Mouse (Mus musculus) hindbrain, embryonic 11.5 days (tissue): ENCODE measurements around the gene Crip1. TPM values are rescaled to one million over a fixed set of nuclear protein-coding genes. Genes with fewer than 3 reads are reported as not detected.
A peak's percentile ranks its signal among the peaks of the same experiment; 100 is the strongest.

Source experiments
- ATAC-seq: fragments of 200-750 bp; cut with Nextera tagmentation; 2 replicates; pipeline ENCODE4 v1.8.0; 2017; ENCODE audit warnings: mild to moderate bottlenecking, moderate TSS enrichment, moderate library complexity; ENCODE audit not compliant: low FRiP score
- DNase-seq: peaks from one replicate; pipeline ENCODE4 v3.0.0-alpha.2; 2015; ENCODE audit warnings: low spot score
- H3K27ac ChIP-seq: fragments of 300-500 bp; sonication (generic); 2 replicates; pipeline ENCODE4 v1.5.1; 2014; ENCODE audit warnings: mild to moderate bottlenecking, low read depth, low read length
- H3K27me3 ChIP-seq: fragments of 300-500 bp; sonication (generic); 2 replicates; pipeline ENCODE4 v1.6.1; 2014; ENCODE audit warnings: mild to moderate bottlenecking, low read length, moderate library complexity, mixed read lengths; ENCODE audit not compliant: control insufficient read depth, insufficient read depth
- H3K36me3 ChIP-seq: fragments of 300-500 bp; sonication (generic); 2 replicates; pipeline ENCODE4 v1.6.1; 2014; ENCODE audit warnings: mild to moderate bottlenecking, low read length, moderate library complexity, mixed read lengths; ENCODE audit not compliant: control insufficient read depth, insufficient read depth
- H3K4me1 ChIP-seq: fragments of 300-500 bp; sonication (generic); replicated peaks from 2 replicates; pipeline ENCODE4 v1.6.1; 2014; ENCODE audit warnings: low read length, mixed read lengths; ENCODE audit not compliant: control insufficient read depth, insufficient read depth
- H3K4me2 ChIP-seq: fragments of 300-500 bp; sonication (generic); replicated peaks from 2 replicates; pipeline ENCODE4 v1.6.1; 2014; ENCODE audit warnings: mild to moderate bottlenecking, low read depth, low read length
- H3K4me3 ChIP-seq: fragments of 300-500 bp; sonication (generic); 2 replicates; pipeline ENCODE4 v1.5.1; 2014; ENCODE audit warnings: low read depth, low read length
- H3K9ac ChIP-seq: fragments of 300-500 bp; sonication (generic); 2 replicates; pipeline ENCODE4 v1.6.1; 2014; ENCODE audit warnings: low read depth, low read length
- H3K9me3 ChIP-seq: fragments of 300-500 bp; sonication (generic); 2 replicates; pipeline ENCODE4 v1.6.1; 2016; ENCODE audit warnings: low read length; ENCODE audit not compliant: control insufficient read depth
- WGBS: fragments of 180-500 bp; shearing (Covaris S2); extraction: QIAGEN DNeasy Blood & Tissue Kit; methylation state at CpG from one replicate; pipeline ENCODE4 v1.1.7; 2014; 5-methylcytosine and 5-hydroxymethylcytosine counted together
- polyA plus RNA-seq: library from polyadenylated mRNA; unstranded; fragments of >200 nt; fragmentation: Nextera tagmentation; extraction: Ambion mirVana; gene quantifications from 2 replicates; pipeline ENCODE4 v1.2.1, GENCODE M21; 2014

Gene Crip1
- polyA plus RNA-seq = 76.0 and 84.7 TPM in 2 replicates

DNA sequence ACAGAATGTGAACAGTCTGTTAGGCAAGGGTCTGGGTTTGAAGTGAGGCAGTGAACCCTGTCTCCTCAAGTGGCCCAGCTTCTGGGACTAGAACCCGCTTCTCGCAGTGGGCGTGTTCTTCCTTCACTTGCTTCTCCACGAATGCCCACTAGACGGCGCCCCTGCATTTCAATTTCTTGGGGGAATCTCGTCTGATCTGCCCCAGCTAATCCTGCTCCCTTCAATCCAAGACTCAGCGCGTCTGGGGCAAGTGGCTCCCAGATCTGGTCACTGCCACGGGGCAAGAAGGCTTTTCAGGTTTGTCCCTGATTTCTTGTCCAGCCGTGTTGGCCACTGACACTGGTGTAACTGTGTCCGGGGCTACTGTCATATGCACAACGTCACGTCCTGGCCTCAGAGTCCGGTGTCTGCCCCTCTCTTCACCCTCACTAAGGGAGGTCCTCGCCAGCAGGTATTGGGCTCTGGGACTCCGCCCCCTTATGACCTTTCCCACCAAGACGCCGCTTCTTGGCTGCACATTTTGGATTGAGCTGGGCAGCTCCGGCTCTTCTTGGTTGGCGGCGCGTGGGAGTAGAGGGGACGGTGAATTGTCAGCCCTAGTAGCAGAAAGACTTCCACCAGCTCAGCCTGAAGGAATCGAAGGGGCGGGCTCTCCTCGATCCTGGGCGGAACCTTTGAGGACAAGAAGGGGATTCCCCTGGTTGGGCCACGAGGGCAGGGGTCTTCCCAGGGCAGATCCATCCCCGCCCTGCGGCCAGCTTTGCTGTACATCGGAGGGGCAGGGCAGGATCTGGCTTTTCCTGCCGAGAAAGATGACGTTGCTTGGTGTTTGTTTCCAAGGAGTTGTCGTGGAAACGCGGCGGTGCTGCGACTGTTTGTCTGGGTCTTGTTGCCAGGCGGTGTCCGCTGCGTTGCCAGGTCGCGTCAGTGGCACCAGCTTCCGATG, at the start of gene Crip1:
TSS of gene Crip1 (plus strand) at position 205 of the 946 bp plus-strand sequence.
- Histone ChIP-seq H3K9me3 (no peaks in the 10 kb centered on the region), H3K4me2 (peak within 1 kb of the TSS; percentile 12; the same call in 1 of the 2 replicates), H3K9ac (peak within 1 kb of the TSS; percentile 4; the same call in 1 of the 2 replicates), H3K27me3 (peaks cover 6% of the 10 kb centered on the region; the same call in 1 of the 2 replicates), H3K27ac (no peak within 1 kb of the TSS), H3K4me1 (peaks cover 16% of the 10 kb centered on the region), H3K36me3 (no peaks in the 10 kb centered on the region; the same call in 1 of the 2 replicates), H3K4me3 (no peak within 1 kb of the TSS)
- ATAC-seq (peak; percentile 33; the same call in 1 of the 2 replicates), DNase-seq (peak; percentile 87)
- WGBS = 6% methylated on average over 45 of the region's 45 CpGs

GRCm38 (mm10) chr12:113097040-113097439, 49.1 kb upstream of the Crip1 start:
- Histone ChIP-seq H3K27me3 (no peaks in the 10 kb centered on the region), H3K36me3 (no peaks in the 10 kb centered on the region), H3K4me3 (no peak overlapping the region), H3K9ac (no peak overlapping the region), H3K4me2 (peak overlapping the region; percentile 95; the same call in 1 of the 2 replicates), H3K9me3 (no peaks in the 10 kb centered on the region), H3K27ac (no peak overlapping the region), H3K4me1 (peaks cover 2% of the 10 kb centered on the region)
- WGBS = 86% methylated on average over 5 of the region's 5 CpGs
- ATAC-seq (peak; percentile 6; the same call in 1 of the 2 replicates), DNase-seq (no peak)

DNA sequence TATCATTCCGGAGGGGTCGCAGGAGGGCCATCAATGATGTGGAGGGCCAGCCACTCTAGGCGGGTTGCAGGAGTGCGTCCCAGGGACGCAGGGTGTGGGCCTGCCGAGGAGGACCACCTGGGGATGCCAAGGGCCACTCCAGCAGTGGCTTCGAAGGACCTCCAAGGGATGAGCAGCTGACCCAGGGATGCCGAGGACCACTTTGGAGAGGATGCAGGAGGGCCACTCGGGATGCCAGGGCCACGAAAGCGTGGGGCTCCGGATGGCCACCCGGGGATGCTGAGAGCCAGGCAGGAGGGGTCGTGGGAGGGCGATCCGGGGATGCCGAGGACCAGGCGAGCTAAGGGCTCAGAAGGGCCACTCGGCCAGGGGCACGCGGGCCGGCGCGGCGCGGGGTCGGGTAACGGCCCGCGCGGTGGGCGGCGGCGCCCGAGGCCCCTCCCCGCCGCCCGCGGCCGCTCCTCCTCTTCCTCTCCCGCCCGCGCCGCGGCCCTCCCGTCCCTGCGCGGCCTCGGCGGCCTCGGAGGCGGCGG, 48.3 kb upstream of the Crip1 start, which contains the start of gene Mta1:
TSS of gene Mta1 (plus strand) at position 530 of the 533 bp plus-strand sequence.
- H3K27me3 ChIP-seq = no peaks in the 10 kb centered on the region
- peak; percentile 70 for ATAC-seq
- peak; percentile 76 for DNase-seq
- H3K9me3 ChIP-seq = no peaks in the 10 kb centered on the region
- H3K4me3 ChIP-seq = peak within 1 kb of the TSS; percentile 70
- peak within 1 kb of the TSS; percentile 77 for H3K27ac ChIP-seq
- 1% methylated on average over 30 of the region's 53 CpGs for WGBS
- peaks cover 2% of the 10 kb centered on the region for H3K4me1 ChIP-seq
- H3K9ac ChIP-seq = peak within 1 kb of the TSS; percentile 99
- peak within 1 kb of the TSS; percentile 95 for H3K4me2 ChIP-seq
- no peaks in the 10 kb centered on the region for H3K36me3 ChIP-seq

DNA sequence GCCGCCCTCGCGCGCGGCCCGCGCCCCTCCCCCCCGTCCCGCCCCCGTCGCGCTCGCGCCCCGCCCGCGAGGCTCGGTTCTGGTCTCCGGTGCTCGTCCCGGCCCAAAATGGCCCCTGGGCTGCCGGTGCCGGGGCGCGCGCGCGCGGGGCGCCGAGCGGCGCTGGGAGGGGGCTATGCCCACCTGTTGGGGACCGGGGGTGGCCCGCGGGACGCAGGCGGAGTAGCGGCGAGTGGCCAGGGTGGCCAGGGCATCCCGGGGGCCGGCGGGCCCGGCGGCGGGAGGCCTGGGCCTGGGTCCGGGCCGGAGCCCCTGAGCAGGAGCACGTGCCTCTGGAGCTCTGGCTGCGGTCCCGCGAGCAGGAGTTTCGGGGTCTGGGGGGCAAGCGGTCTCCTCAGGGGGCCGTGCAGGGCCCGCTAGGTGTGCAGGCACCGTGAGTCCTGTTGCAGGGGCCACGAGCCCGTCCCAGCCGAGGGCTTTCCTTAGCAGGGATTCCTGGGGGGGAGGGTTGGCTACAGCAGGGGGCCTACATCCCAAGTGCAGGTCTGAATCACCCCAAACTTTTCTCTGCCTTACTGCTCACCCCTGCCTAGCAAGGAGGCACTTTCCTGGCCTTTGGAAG, 47.5 kb upstream of the Crip1 start:
- H3K27ac ChIP-seq = peak overlapping the region; percentile 77
- H3K4me1 ChIP-seq = peaks cover 2% of the 10 kb centered on the region
- WGBS = under 1% methylated on average over 25 of the region's 60 CpGs
- H3K4me3 ChIP-seq = peak overlapping the region; percentile 70
- peak overlapping the region; percentile 83 for H3K4me2 ChIP-seq
- no peaks in the 10 kb centered on the region for H3K36me3 ChIP-seq
- DNase-seq (peak; percentile 56), ATAC-seq (peak; percentile 28; the same call in 1 of the 2 replicates)
- no peaks in the 10 kb centered on the region for H3K27me3 ChIP-seq
- H3K9ac ChIP-seq = peak overlapping the region; percentile 99
- H3K9me3 ChIP-seq = no peaks in the 10 kb centered on the region

DNA sequence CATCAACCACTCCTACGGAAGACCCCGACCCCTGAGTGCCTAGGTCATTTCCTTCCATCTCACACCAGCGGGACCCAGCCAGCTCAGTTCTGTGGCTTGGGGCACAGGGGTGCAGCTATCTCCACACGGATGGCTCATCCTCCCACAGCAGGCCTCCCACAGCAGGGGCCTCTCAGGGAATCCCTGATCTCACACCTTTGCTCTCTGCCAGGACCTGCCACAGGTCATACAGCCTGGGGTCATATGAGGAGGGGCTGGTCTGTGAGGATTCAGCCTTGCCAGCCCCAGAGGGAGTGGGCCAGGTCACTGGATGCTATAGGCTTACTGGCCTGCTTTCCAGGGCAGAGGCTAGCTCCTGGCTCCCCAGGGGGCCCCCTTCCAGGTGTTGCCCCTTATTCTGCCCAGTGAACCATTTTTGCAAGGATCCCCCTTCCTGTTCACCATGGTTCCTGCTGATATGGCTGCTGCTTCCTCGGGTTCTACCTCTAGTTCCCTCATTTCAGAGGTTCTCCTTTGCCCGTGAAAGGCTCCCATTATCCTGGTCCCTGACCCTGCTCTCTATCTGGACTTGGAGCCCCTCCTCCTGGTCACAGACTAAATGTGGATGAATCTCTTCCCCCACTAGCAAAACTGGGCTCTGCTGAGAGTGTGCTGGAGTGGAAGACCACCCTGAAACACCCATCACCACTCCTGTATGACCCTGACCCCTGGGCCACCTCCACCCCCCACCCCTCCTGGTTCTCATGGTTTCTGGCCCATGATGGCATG, 46.5 kb upstream of the Crip1 start:
- Histone ChIP-seq H3K4me3 (peak overlapping the region; percentile 70), H3K27me3 (no peaks in the 10 kb centered on the region), H3K4me2 (peak overlapping the region; percentile 83), H3K9ac (peak overlapping the region; percentile 42), H3K9me3 (no peaks in the 10 kb centered on the region), H3K4me1 (peaks cover 2% of the 10 kb centered on the region), H3K36me3 (no peaks in the 10 kb centered on the region), H3K27ac (no peak overlapping the region)
- ATAC-seq (no peak; the same call in 1 of the 2 replicates), DNase-seq (no peak)
- WGBS = 31% methylated on average over 6 of the region's 6 CpGs

DNA sequence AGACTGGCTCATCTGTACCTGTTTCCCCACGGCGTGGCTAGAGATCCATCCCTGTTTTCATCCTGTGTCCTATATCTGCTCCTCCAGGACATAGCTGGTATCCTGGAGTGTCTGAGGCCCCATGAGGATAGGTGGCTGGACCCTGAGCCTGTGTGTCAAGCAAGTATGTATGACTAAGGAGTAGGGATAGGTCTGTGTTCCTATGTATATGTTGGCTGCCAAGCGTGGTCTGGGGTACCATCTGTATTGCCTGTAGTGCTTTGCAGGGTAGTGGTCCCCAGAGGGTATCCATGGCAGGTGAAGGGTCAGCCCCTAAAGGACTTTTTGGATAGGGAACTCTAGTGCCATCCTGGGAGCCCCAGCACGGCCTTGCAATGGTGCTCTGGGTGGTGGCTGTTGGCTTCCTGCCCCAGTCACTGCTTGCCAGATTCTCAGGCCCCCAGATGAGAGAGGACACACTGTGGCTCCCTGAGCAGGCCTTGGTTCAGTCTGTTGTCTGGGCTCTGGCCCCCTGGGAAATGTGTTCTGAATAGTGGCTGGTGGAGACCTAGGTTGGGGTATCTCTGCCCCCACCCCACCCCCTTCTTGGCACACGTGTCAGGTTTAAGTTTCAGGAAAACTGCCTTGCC, 45.6 kb upstream of the Crip1 start:
- H3K4me1 ChIP-seq = peaks cover 2% of the 10 kb centered on the region
- WGBS = 88% methylated on average over 5 of the region's 5 CpGs
- ATAC-seq (no peak), DNase-seq (no peak)
- no peak overlapping the region for H3K4me2 ChIP-seq
- H3K36me3 ChIP-seq = no peaks in the 10 kb centered on the region
- H3K27ac ChIP-seq = no peak overlapping the region
- no peaks in the 10 kb centered on the region for H3K9me3 ChIP-seq
- H3K4me3 ChIP-seq = no peak overlapping the region
- H3K27me3 ChIP-seq = no peaks in the 10 kb centered on the region
- no peak overlapping the region for H3K9ac ChIP-seq

- Histone ChIP-seq H3K4me1 (peaks cover 2% of the 10 kb centered on the region), H3K9ac (no peak overlapping the region), H3K4me2 (no peak overlapping the region), H3K36me3 (no peaks in the 10 kb centered on the region), H3K27me3 (no peaks in the 10 kb centered on the region), H3K27ac (no peak overlapping the region), H3K4me3 (no peak overlapping the region), H3K9me3 (no peaks in the 10 kb centered on the region)
- ATAC-seq (no peak), DNase-seq (no peak)
- WGBS = 84% methylated on average over 9 of the region's 9 CpGs
These were observed 44.7 kb upstream of the Crip1 start for GRCm38 (mm10) chr12:113101251-113101960.
